Mouse (Mus musculus): ENCODE results near the gene Atp5d. TPM values are rescaled to one million over a fixed set of nuclear protein-coding genes. Genes with fewer than 3 reads are reported as not detected.

Atp5d gene
- polyA plus RNA-seq, 1 experiment from 2014 or later, result 467 TPM

DNA sequence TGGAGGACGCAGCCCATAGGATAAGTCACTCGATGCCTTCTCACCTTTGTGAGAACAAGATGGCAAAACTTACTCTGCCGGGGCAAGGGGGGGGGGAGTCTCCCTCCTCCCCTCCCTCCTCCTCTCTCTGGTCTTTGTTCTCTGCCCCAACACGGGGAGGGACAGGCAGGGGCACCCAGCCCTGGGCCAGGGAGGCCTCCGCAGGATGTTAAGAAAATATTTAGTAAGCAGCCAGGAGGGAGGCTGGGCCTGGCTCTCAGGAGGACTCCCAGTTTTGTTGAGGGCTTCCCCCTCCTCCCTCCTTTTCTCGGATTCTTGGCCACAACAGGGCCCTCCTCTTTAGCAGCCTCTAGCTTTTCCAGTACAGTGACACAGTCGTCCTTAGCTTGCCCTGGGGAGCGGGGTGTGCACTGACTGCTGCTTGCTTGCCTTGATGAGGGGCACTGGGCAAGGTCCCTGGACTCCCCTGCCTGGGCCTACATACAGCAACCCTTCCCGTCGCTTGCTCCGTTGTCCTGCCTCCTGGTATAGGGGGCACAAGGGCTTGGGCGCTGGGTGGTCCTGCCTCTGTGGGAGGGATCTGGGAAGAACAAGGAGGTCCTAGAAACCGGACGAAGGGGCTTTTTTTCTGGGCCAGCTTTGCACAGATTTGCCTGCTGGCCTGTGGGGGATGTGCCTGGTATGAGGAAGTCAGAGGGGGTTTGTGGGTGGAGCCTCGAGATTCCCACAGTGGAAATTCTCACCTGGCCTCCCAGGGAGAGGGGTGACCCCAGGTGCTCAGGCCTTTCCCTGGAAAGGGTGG is 13.8 kb downstream of the Atp5d start:
- WGBS, result 2% methylated on average over 15 of the region's 15 CpGs
- H3K9ac ChIP-seq (ENCODE audit: low read length), result peak overlapping the region; percentile 100
- H3K4me2 ChIP-seq (ENCODE audit: low read length), result peak overlapping the region; percentile 95
- no peak for DNase-seq (ENCODE audit: low spot score)
- no peaks in the 10 kb centered on the region for H3K9me3 ChIP-seq (replicated peaks; ENCODE audit: control insufficient read depth, low read length)
- peak overlapping the region; percentile 100 for H3K4me3 ChIP-seq (ENCODE audit: low read depth, low read length)
- H3K27me3 ChIP-seq (replicated peaks; ENCODE audit: control insufficient read depth, insufficient read depth, low read length), result no peaks in the 10 kb centered on the region
- H3K36me3 ChIP-seq (ENCODE audit: control insufficient read depth, insufficient read depth, low read length), result peaks cover 67% of the 10 kb centered on the region
- peak overlapping the region; percentile 100 for H3K27ac ChIP-seq (ENCODE audit: low read depth, low read length)
- peaks cover 17% of the 10 kb centered on the region for H3K4me1 ChIP-seq (ENCODE audit: control insufficient read depth, insufficient read depth, low read length)
- ATAC-seq, result no peak

DNA sequence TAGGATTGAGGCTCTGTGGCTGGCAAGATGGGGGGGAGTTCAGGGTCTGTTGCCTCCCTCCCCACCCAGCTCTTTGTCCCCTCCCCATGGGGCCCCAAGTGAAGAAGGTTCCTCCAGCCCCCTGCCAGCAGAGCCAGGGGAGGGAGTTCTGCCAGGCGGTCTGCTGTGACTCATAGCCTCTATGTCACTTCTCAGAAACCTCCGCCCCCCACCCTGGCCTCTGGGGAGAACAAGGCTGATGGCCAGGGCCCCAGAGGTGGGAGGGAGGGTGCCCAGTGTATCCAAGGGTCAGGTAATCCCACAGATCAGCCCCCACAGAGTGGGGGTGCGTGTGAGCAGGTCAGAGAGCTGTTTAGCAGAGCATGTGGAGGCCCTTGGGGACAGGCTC is 14.4 kb downstream of the Atp5d start:
- ATAC-seq, result no peak
- peaks cover 72% of the 10 kb centered on the region for H3K36me3 ChIP-seq (ENCODE audit: control insufficient read depth, insufficient read depth, low read length)
- H3K4me1 ChIP-seq (ENCODE audit: control insufficient read depth, insufficient read depth, low read length), result peaks cover 17% of the 10 kb centered on the region

DNA sequence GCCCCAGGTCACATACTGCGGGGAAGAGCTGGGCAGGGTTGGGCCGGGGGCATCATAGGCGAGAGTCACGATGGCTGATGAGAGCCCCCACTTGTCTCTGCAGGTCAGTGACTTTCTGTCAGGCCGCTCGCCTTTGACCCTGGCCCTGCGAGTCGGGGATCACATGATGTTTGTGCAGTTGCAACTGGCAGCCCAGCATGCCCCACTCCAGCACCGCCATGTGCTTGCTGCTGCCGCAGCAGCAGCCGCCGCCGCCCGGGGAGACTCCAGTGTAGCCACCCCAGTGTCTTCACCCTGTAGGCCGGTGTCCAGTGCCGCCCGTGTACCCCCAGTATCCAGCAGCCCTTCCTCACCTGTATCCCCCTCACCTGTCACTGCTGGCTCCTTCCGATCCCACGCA is 15.3 kb downstream of the Atp5d start:
- no peaks in the 10 kb centered on the region for H3K9me3 ChIP-seq (replicated peaks; ENCODE audit: control insufficient read depth, low read length)
- peak overlapping the region; percentile 100 for H3K9ac ChIP-seq (ENCODE audit: low read length)
- peak overlapping the region; percentile 95 for H3K4me2 ChIP-seq (ENCODE audit: low read length)
- no peak for DNase-seq (ENCODE audit: low spot score)
- peak overlapping the region; percentile 44 for H3K27ac ChIP-seq (ENCODE audit: low read depth, low read length)
- no peaks in the 10 kb centered on the region for H3K27me3 ChIP-seq (replicated peaks; ENCODE audit: control insufficient read depth, insufficient read depth, low read length)
- H3K4me1 ChIP-seq (ENCODE audit: control insufficient read depth, insufficient read depth, low read length), result peaks cover 21% of the 10 kb centered on the region
- no peak for ATAC-seq
- peaks cover 80% of the 10 kb centered on the region for H3K36me3 ChIP-seq (ENCODE audit: control insufficient read depth, insufficient read depth, low read length)
- 86% methylated on average over 19 of the region's 19 CpGs for WGBS
- H3K4me3 ChIP-seq (ENCODE audit: low read depth, low read length), result 0 out of 2 replicates have a peak overlapping the region, but pooled peaks have one; percentile 100

More for the DNA sequence above, 14.4 kb downstream of the Atp5d start:
- peak overlapping the region; percentile 100 for H3K4me3 ChIP-seq (ENCODE audit: low read depth, low read length)
- H3K27me3 ChIP-seq (replicated peaks; ENCODE audit: control insufficient read depth, insufficient read depth, low read length), result no peaks in the 10 kb centered on the region
- peak overlapping the region; percentile 100 for H3K9ac ChIP-seq (ENCODE audit: low read length)
- H3K4me2 ChIP-seq (ENCODE audit: low read length), result peak overlapping the region; percentile 95
- peak overlapping the region; percentile 100; the same call in 1 of the 2 replicates for H3K27ac ChIP-seq (ENCODE audit: low read depth, low read length)
- no peaks in the 10 kb centered on the region for H3K9me3 ChIP-seq (replicated peaks; ENCODE audit: control insufficient read depth, low read length)
- no peak for DNase-seq (ENCODE audit: low spot score)
- 46% methylated on average over 3 of the region's 3 CpGs for WGBS

DNA sequence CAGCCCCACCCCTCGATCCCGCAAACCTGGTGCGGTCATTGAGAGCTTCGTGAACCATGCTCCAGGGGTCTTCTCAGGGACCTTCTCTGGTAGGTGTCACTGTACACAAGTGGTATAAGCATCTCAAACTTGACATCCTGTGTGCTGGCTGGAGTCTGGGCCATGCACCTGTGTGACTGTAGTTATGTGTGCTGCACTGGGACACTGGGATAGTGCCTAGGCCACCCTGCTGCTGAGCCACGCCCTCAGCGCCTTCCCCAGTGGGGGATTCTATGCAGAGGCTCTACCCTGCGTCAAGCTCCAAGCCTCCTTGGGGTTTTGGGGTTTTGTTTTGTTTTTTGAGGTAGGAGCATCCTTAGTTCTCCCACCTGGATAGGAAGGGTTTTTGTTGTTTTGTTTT is 16.0 kb downstream of the Atp5d start:
- Histone ChIP-seq H3K4me2 (ENCODE audit: low read length) (0 out of 2 replicates have a peak overlapping the region, but pooled peaks have one; percentile 9), H3K36me3 (ENCODE audit: control insufficient read depth, insufficient read depth, low read length) (peaks cover 81% of the 10 kb centered on the region), H3K9ac (ENCODE audit: low read length) (no peak overlapping the region), H3K4me1 (ENCODE audit: control insufficient read depth, insufficient read depth, low read length) (peaks cover 23% of the 10 kb centered on the region), H3K4me3 (ENCODE audit: low read depth, low read length) (no peak overlapping the region), H3K27ac (ENCODE audit: low read depth, low read length) (no peak overlapping the region), H3K27me3 (replicated peaks; ENCODE audit: control insufficient read depth, insufficient read depth, low read length) (no peaks in the 10 kb centered on the region), H3K9me3 (replicated peaks; ENCODE audit: control insufficient read depth, low read length) (no peaks in the 10 kb centered on the region)
- ATAC-seq (no peak), DNase-seq (ENCODE audit: low spot score) (no peak)
- 79% methylated on average over 7 of the region's 7 CpGs for WGBS

DNA sequence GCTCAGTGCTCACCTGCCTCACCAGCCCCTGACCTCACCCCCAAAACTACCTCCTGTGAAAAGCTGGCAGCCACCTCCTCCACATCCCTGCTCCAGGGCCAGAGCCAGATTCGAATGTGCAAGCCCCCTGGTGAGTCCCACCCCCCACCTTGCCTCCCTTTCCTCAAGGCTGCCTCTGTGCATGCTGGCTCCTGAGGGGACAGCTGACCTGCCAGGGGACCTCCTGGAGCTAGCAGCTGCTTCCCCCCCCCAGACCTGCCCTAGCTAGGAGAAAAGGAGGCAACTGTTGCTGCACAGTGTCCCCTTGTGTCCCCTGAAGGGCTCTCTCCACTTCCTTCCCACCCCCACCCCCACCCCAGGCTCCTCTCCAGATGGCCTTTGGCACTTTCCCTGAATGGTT is 16.8 kb downstream of the Atp5d start:
- WGBS, result 53% methylated on average over 1 of the region's 1 CpGs
- peaks cover 24% of the 10 kb centered on the region for H3K4me1 ChIP-seq (ENCODE audit: control insufficient read depth, insufficient read depth, low read length)

DNA sequence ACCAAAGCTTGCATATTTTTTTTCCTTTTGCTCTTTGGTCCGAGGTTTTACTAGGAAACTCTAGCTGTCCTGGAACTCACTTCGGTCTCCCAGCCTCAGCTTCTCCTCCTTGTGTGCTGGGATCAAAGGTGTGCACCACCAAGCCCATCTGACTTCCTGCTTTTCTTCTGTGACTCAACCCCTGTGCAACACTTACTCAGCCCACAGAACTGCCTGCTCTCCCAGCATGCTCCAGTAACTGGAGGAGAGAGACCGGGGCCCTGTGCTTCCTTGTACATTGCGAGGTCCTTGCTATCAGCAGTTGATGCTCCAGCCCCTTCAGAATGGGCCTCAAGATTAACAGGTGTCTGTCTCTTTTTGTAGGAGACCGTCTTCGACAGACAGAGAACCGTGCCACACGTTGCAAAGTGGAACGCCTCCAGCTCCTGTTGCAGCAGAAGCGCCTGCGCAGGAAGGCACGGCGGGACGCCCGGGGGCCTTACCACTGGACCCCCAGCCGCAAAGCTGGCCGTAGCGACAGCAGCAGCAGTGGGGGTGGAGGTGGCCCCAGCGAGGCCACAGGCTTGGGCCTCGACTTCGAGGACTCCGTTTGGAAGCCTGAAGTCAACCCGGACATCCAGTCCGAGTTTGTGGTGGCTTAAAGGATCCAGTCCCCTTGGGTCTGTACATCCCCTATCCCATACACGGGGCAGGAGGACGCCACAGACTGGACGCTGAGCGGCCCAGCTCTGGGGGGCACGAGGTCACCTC is 17.7 kb downstream of the Atp5d start:
- Histone ChIP-seq H3K36me3 (ENCODE audit: control insufficient read depth, insufficient read depth, low read length) (peaks cover 74% of the 10 kb centered on the region), H3K27ac (ENCODE audit: low read depth, low read length) (peak overlapping the region; percentile 87), H3K4me2 (ENCODE audit: low read length) (no peak overlapping the region), H3K27me3 (replicated peaks; ENCODE audit: control insufficient read depth, insufficient read depth, low read length) (no peaks in the 10 kb centered on the region), H3K9me3 (replicated peaks; ENCODE audit: control insufficient read depth, low read length) (no peaks in the 10 kb centered on the region), H3K9ac (ENCODE audit: low read length) (peak overlapping the region; percentile 41; the same call in 1 of the 2 replicates), H3K4me1 (ENCODE audit: control insufficient read depth, insufficient read depth, low read length) (peaks cover 31% of the 10 kb centered on the region), H3K4me3 (ENCODE audit: low read depth, low read length) (no peak overlapping the region)
- ATAC-seq, result no peak
- no peak for DNase-seq (ENCODE audit: low spot score)
- WGBS, result 83% methylated on average over 29 of the region's 29 CpGs

More for the DNA sequence above, 16.8 kb downstream of the Atp5d start:
- Histone ChIP-seq H3K9me3 (replicated peaks; ENCODE audit: control insufficient read depth, low read length) (no peaks in the 10 kb centered on the region), H3K27me3 (replicated peaks; ENCODE audit: control insufficient read depth, insufficient read depth, low read length) (no peaks in the 10 kb centered on the region), H3K27ac (ENCODE audit: low read depth, low read length) (peak overlapping the region; percentile 33; the same call in 1 of the 2 replicates), H3K36me3 (ENCODE audit: control insufficient read depth, insufficient read depth, low read length) (peaks cover 77% of the 10 kb centered on the region), H3K4me2 (ENCODE audit: low read length) (0 out of 2 replicates have a peak overlapping the region, but pooled peaks have one; percentile 9), H3K4me3 (ENCODE audit: low read depth, low read length) (no peak overlapping the region), H3K9ac (ENCODE audit: low read length) (no peak overlapping the region; the same call in 1 of the 2 replicates)
- DNase-seq (ENCODE audit: low spot score) (no peak), ATAC-seq (no peak)

DNA sequence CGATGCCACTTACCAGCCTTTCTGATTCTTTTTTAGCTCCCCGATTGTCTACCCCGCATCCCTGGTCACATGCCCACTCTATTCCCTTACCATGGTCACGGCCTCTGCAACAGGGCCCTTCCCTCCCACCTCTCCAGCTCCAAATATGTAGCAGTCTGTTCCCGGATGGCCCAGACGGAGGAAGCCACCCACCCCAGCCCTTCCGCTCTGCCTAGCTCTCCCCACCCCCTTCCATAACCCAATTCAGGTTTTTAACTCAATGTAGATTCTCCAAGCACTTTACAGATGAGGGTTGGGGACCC is 18.3 kb downstream of the Atp5d start:
- Histone ChIP-seq H3K4me1 (ENCODE audit: control insufficient read depth, insufficient read depth, low read length) (peaks cover 31% of the 10 kb centered on the region), H3K4me2 (ENCODE audit: low read length) (no peak overlapping the region), H3K36me3 (ENCODE audit: control insufficient read depth, insufficient read depth, low read length) (peaks cover 69% of the 10 kb centered on the region), H3K9me3 (replicated peaks; ENCODE audit: control insufficient read depth, low read length) (no peaks in the 10 kb centered on the region), H3K27me3 (replicated peaks; ENCODE audit: control insufficient read depth, insufficient read depth, low read length) (no peaks in the 10 kb centered on the region), H3K4me3 (ENCODE audit: low read depth, low read length) (no peak overlapping the region), H3K9ac (ENCODE audit: low read length) (peak overlapping the region; percentile 41; the same call in 1 of the 2 replicates), H3K27ac (ENCODE audit: low read depth, low read length) (peak overlapping the region; percentile 87)
- ATAC-seq, result no peak
- no peak for DNase-seq (ENCODE audit: low spot score)
- 59% methylated on average over 7 of the region's 7 CpGs for WGBS

DNA sequence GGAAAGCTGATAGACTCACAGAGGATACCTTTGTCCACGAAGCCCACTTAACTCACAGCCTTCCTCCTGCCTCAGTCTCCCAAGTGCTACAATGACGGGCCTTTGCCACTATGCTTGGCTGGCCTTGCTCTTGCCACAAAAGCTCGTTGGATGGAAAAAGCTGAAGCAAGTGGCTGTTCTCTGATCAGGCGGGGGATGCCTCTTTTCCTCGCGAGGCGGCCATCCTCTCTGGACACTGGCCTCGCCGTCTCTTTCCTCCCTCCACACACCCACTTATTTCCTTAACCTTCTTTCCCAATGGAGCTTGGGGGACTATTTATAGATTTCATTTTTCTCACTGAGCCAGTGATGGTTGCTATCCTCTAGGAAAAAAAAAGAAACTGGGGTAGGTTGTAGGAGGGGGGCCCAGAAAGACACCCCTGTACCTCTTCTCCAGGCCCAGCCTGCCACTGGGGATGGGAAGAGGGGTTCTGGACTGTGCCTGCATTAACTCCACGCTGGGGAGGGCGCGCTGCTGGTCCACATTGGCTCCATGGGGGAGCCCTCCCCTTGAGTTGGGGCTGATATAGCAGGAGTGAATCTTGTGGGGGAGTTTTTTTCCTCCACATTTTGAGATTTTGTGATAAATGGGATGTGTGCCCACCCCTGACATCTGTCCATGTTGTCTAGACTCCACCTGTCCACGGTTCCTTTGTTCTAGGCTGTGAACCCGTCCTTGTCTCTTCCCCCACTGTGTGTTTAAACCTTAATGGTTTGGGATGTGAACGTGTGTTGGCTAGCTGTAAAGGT is 18.9 kb downstream of the Atp5d start:
- H3K4me1 ChIP-seq (ENCODE audit: control insufficient read depth, insufficient read depth, low read length), result peaks cover 31% of the 10 kb centered on the region

More for the DNA sequence above, 18.9 kb downstream of the Atp5d start:
- Histone ChIP-seq H3K4me2 (ENCODE audit: low read length) (no peak overlapping the region), H3K36me3 (ENCODE audit: control insufficient read depth, insufficient read depth, low read length) (peaks cover 63% of the 10 kb centered on the region), H3K27ac (ENCODE audit: low read depth, low read length) (peak overlapping the region; percentile 87), H3K4me3 (ENCODE audit: low read depth, low read length) (no peak overlapping the region), H3K9ac (ENCODE audit: low read length) (peak overlapping the region; percentile 41; the same call in 1 of the 2 replicates), H3K9me3 (replicated peaks; ENCODE audit: control insufficient read depth, low read length) (no peaks in the 10 kb centered on the region), H3K27me3 (replicated peaks; ENCODE audit: control insufficient read depth, insufficient read depth, low read length) (no peaks in the 10 kb centered on the region)
- WGBS, result 55% methylated on average over 15 of the region's 15 CpGs
- ATAC-seq (no peak), DNase-seq (ENCODE audit: low spot score) (no peak)
